Mouse (Mus musculus) cortical plate, adult 2 months (tissue): Measurements from ENCODE around the gene Shroom4. TPM values are rescaled to one million over a fixed set of nuclear protein-coding genes. Genes with fewer than 3 reads are reported as not detected.
A peak's percentile ranks its signal among the peaks of the same experiment; 100 is the strongest.

Experiments
- H3K27ac ChIP-seq: fragments of 200-500 bp; 2 replicates; pipeline ENCODE4 v1.5.1; 2012; ENCODE audit warnings: low read length, control low read depth, inconsistent platforms; ENCODE audit not compliant: insufficient read depth
- H3K4me1 ChIP-seq: fragments of 200-500 bp; 2 replicates; pipeline ENCODE4 v1.6.1; 2011; ENCODE audit warnings: low read length; ENCODE audit not compliant: control insufficient read depth, insufficient read depth
- H3K4me3 ChIP-seq: fragments of 200-500 bp; 2 replicates; pipeline ENCODE4 v1.5.1; 2011; ENCODE audit warnings: mild to moderate bottlenecking, low read length, control low read depth; ENCODE audit not compliant: insufficient read depth
- CTCF ChIP-seq: fragments of 200-500 bp; IDR thresholded peaks from 2 replicates; pipeline ENCODE4 v1.5.1; 2011; ENCODE audit warnings: mild to moderate bottlenecking, control low read depth, low read length; ENCODE audit not compliant: insufficient read depth; ENCODE audit errors: extremely low read depth
- POLR2A ChIP-seq: fragments of 200-500 bp; IDR thresholded peaks from 2 replicates; pipeline ENCODE4 v1.6.1; 2011; ENCODE audit warnings: mild to moderate bottlenecking, low read length, control low read depth; ENCODE audit not compliant: insufficient read depth; ENCODE audit errors: extremely low read depth
- polyA plus RNA-seq: library from polyadenylated mRNA; depleted of rRNA; stranded (reverse); fragments of >200 nt; gene quantifications from 2 replicates; pipeline ENCODE4 v1.2.3, GENCODE M21; 2012; rRNA removed

Gene Shroom4
- polyA plus RNA-seq, result 2.4 and 2.5 TPM in 2 replicates

GRCm38 (mm10) chrX:6399626-6400397 lies at the start of gene Shroom4:
TSS of gene Shroom4 (plus strand) at chrX:6399854.
- TF ChIP-seq POLR2A (no peak), CTCF (no peak)
- Histone ChIP-seq H3K4me3 (peak within 1 kb of the TSS; percentile 45), H3K27ac (no peak within 1 kb of the TSS), H3K4me1 (no peaks in the 10 kb centered on the region; the same call in 1 of the 2 replicates)

GRCm38 (mm10) chrX:6356876-6357275 lies 42.8 kb upstream of the Shroom4 start:
- H3K4me1 ChIP-seq, result no peaks in the 10 kb centered on the region
- no peak overlapping the region for H3K27ac ChIP-seq
- no peak for TF ChIP-seq CTCF
- TF ChIP-seq POLR2A, result no peak
- H3K4me3 ChIP-seq, result no peak overlapping the region

- Histone ChIP-seq H3K4me3 (no peak overlapping the region), H3K27ac (no peak overlapping the region), H3K4me1 (no peaks in the 10 kb centered on the region)
- TF ChIP-seq POLR2A, result no peak
- TF ChIP-seq CTCF, result no peak
Measured at GRCm38 (mm10) chrX:6357503-6358114, 42.0 kb upstream of the Shroom4 start.

GRCm38 (mm10) chrX:6368822-6369221 lies 30.8 kb upstream of the Shroom4 start:
- Histone ChIP-seq H3K4me1 (no peaks in the 10 kb centered on the region), H3K4me3 (no peak overlapping the region), H3K27ac (no peak overlapping the region)
- TF ChIP-seq POLR2A (no peak), CTCF (no peak)

- Histone ChIP-seq H3K4me3 (no peak overlapping the region), H3K4me1 (no peaks in the 10 kb centered on the region), H3K27ac (no peak overlapping the region)
- no peak for TF ChIP-seq CTCF
- no peak for TF ChIP-seq POLR2A
Measured at GRCm38 (mm10) chrX:6370706-6371105, 28.9 kb upstream of the Shroom4 start.

- Histone ChIP-seq H3K27ac (no peak overlapping the region), H3K4me1 (no peaks in the 10 kb centered on the region), H3K4me3 (no peak overlapping the region)
- TF ChIP-seq CTCF (no peak), POLR2A (no peak)
Measured at GRCm38 (mm10) chrX:6393861-6394260, 5.8 kb upstream of the Shroom4 start.

GRCm38 (mm10) chrX:6399193-6399592 lies 461 bp upstream of the Shroom4 start:
- H3K4me1 ChIP-seq, result no peaks in the 10 kb centered on the region; the same call in 1 of the 2 replicates
- H3K27ac ChIP-seq, result no peak overlapping the region
- TF ChIP-seq CTCF (no peak), POLR2A (no peak)
- peak overlapping the region; percentile 45; the same call in 1 of the 2 replicates for H3K4me3 ChIP-seq

GRCm38 (mm10) chrX:6400398-6401020 lies 855 bp downstream of the Shroom4 start:
- TF ChIP-seq POLR2A, result no peak
- Histone ChIP-seq H3K4me1 (no peaks in the 10 kb centered on the region; the same call in 1 of the 2 replicates), H3K4me3 (peak overlapping the region; percentile 45), H3K27ac (no peak overlapping the region)

GRCm38 (mm10) chrX:6402921-6403320 lies 3.3 kb downstream of the Shroom4 start:
- Histone ChIP-seq H3K27ac (no peak overlapping the region), H3K4me1 (no peaks in the 10 kb centered on the region; the same call in 1 of the 2 replicates), H3K4me3 (no peak overlapping the region)
- TF ChIP-seq POLR2A, result no peak
